Mouse (Mus musculus): Measurements from ENCODE around the gene Hormad2. TPM values are rescaled to one million over a fixed set of nuclear protein-coding genes. Genes with fewer than 3 reads are reported as not detected.

Gene Hormad2
- total RNA-seq, 2 experiments from 2014 or later, result not detected

DNA sequence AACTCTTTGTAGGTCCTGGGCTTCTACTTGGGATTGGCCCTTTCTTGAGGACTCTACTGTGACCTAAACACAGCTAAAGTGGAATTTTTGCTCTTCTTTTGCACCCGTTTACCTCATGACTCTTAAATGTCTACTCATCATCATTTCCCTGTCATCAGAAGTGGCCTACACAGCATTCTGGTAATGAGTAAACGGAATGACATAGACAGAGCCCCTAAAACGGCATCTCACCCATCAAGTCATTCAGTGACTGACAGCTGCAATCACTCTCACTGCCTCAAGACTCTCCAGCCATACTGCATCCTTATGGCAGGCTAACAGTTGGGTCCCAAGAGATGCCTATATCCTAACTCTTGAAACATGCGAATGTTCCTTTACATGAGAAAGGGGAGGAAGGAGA, 74.5 kb downstream of the Hormad2 start:
- intact Hi-C loops (cut with DNase I), result no loop called here
- no peak for DNase-seq (ENCODE audit: low spot score in 2 of 2)

- DNase-seq (ENCODE audit: low spot score in 2 of 2), result no peak
- intact Hi-C loops (cut with DNase I), result no loop called here
Measured at GRCm38 (mm10) chr11:4355430-4355829, 85.5 kb downstream of the Hormad2 start.

DNA sequence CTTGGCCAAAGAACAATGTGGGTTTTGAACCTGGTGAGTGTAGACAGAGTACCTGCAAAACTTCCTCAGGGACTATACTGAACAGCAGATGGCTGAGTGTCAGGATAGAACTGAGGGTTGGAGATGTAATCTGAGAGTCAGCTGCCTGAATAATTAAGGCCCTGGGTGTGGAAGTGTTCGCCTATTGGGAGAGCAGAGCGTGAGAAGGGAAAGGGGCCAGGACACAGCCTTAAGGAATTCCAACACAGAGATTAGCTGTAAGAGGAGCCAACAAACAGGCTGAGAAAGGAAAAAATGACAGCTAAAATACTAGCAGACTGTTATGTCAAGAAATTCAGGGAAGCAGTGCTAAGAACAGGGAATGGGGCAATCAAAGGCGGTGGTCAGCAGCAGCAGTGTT, 88.3 kb downstream of the Hormad2 start:
- intact Hi-C loops (cut with DNase I), result loop anchor here (5.0 kb wide), 1 partner anchor 65 kb away; no protein-coding TSS in a partner anchor
- no peak for DNase-seq (ENCODE audit: low spot score in 2 of 2)

- intact Hi-C loops (cut with DNase I), result no loop called here
- DNase-seq (ENCODE audit: low spot score in 2 of 2), result no peak
Measured at GRCm38 (mm10) chr11:4343926-4344325, 97.0 kb downstream of the Hormad2 start.

DNA sequence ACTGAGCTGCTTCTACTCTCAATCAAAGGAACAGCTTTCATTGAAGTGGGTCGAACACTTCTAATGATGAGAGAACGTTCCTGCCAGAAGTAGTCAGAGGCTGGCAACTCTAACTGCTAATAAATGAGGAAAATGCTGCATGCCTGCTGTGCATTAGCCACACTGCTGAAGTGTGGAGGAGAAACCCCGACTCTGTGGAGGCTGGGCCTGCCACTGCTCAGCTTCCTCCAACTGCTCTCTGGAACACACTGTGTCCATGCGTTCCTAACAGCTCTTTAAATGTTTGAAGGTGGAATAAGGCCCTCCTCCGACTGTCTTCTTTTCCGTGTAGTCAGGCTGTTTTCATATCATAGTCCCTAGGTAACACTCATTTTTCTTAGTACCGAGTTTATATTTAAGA, 98.9 kb downstream of the Hormad2 start:
- intact Hi-C loops (cut with DNase I), result no loop called here
- peak; percentile 18 to 31 for DNase-seq (ENCODE audit: low spot score in 2 of 2)

GRCm38 (mm10) chr11:4340109-4340779, 100.7 kb downstream of the Hormad2 start:
- intact Hi-C loops (cut with DNase I), result no loop called here
- DNase-seq (ENCODE audit: low spot score in 2 of 2), result no peak

GRCm38 (mm10) chr11:4339275-4339674, 101.6 kb downstream of the Hormad2 start:
- intact Hi-C loops (cut with DNase I), result no loop called here
- DNase-seq (ENCODE audit: low spot score in 2 of 2), result no peak

DNA sequence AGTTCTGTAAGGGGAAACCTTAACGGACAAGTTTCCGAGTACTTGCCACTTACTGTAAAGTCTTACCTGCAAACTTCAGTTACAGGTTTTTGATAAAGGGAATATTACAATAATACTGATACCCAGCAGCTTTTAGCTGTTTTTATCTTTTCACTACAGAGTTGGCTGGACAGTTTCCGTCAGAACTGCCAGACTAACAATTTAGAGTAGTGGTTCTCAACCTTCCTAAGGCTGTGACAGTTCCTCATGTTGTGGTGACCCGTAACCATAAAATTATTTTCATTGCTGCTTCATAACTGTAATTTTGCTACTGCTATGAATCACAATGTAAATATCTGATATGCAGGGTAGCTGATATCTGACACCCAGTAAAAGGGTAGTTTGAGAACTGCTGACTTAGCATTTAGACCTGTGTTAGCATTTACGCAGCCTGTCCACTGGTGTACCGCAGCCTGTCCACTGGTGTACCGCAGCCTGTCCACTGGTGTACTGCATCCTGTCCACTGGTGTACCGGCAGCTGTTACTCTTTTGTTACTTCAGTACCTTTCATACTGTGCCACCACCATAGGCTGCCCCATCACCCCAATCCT, 104.1 kb downstream of the Hormad2 start:
- intact Hi-C loops (cut with DNase I), result no loop called here
- no peak for DNase-seq (ENCODE audit: low spot score in 2 of 2)

DNA sequence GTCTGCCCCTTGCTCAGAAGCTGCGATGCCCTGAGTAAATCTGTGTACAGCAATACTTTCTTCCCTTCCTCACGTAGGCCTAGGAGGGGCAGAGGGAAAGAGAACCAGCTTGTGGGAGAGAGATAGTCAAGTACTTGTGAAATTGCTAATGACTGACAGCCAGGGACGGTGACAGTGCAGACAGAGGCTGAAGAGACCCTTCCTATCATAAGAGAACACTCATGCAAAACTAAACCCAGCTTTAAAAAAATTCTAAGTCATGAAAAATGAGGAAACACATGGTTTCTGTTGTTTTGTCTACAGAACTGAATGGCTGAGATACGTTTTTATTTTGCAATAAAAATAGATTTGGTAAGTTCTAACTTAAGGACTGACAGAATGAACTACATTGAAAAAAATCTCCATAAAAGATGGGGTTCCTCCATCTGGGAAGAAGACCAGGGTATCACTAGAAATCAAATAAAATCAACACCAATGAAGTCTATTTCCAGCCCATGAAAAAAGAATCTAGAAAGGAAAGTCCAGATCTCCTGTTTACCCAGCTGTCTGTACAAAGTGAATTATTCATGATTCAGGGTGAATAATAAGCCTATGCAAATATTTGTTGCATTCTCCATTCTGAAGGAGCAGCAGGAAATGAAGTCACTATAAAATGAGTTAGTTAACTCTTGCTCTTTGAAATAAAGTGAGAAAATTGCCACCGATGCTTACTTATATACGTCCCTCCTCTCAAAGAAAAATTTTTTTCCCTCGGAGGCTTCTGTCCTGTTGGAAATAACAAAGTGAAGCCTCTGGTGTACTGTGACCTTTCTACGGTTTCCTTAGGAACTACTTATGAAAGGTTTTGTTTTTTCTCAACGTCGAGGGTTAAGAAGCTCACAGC, 104.9 kb downstream of the Hormad2 start:
- intact Hi-C loops (cut with DNase I), result no loop called here
- DNase-seq (ENCODE audit: low spot score in 2 of 2), result no peak

DNA sequence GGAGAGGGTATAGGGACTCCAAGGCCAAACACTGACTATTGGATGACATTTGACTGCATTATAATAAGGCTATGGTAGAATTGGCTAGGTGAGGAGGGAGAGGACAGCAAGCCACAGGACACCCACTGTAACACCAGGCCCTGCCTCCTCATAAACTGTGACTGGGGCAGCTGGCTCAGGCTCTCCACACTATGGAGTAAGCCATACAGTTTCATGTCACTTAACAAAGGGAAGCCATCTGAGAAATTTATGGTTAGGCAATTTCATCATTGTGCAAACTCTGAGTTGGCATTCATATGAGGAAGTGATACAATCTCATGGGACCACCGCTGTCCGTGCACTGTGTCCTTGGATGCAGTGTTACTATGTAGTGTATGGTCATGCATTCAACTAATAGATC, 107.9 kb downstream of the Hormad2 start:
- no peak for DNase-seq (ENCODE audit: low spot score in 2 of 2)
- intact Hi-C loops (cut with DNase I), result no loop called here

DNA sequence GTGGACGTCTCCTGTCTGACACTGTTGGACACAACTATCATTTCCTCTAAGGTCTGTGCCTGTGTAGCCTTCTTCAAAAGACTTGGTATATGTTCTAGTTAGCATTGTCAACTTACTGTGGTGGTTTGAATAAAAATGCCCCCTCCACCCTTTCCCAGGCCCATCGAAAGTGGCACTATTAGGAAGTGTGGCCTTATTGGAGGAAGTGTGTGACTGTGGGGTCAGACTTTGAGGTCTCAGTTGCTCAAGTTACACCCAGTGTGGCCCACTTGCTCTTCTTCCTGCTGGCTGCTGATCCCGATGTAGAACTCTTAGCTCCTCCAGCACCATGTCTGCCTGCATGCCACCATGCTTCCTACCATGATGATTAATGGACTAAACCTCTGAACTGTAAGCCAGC, 112.7 kb downstream of the Hormad2 start:
- intact Hi-C loops (cut with DNase I), result no loop called here
- no peak for DNase-seq (ENCODE audit: low spot score in 2 of 2)

DNA sequence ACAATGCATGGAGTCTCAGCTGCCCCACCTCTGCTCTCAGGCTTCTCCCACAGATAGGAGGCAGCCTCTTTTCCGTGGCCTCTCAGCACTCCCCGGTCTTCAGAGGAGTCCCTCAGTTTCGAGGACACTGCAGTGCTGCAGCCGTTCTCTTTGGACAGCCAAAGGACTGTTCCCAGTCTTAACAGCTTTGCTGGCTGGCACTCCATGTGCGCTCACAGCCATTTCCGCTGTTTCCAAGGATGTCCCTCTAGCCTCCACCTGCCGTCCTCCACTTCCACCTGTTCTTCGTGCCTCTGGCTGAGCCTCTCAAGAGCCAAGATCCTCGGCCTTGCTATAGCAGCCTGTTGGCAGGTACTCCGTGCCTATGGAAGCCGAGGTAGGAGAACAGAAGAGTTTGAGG, 117.4 kb downstream of the Hormad2 start:
- DNase-seq (ENCODE audit: low spot score in 2 of 2), result no peak
- intact Hi-C loops (cut with DNase I), result no loop called here

GRCm38 (mm10) chr11:4322943-4323342, 118.0 kb downstream of the Hormad2 start:
- DNase-seq (ENCODE audit: low spot score in 2 of 2), result no peak
- intact Hi-C loops (cut with DNase I), result no loop called here

DNA sequence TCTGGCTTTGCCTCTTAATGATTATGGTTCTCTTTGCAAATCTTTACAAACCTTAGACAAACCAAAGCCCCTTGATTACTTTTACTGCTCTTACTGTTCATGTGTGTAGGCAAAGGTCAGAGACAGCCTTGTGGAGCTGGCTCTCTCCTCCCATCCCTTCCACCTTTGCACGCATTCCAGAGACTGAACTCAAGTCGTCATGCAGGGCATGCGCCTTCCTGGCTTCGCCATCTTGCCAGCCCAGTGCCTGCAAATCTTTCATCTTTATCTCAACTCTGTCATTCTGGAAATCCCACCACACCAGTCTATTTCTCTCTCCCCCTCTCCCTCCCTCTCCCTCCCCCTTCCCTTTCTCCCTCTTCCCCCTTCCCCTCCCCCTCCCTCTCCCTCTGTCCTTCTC, 120.0 kb downstream of the Hormad2 start:
- no peak for DNase-seq (ENCODE audit: low spot score in 2 of 2)
- intact Hi-C loops (cut with DNase I), result no loop called here

- intact Hi-C loops (cut with DNase I), result no loop called here
- peak in 1 of 2 experiments; percentile 52 for DNase-seq (ENCODE audit: low spot score in 2 of 2)
Measured at GRCm38 (mm10) chr11:4319212-4319955, 121.5 kb downstream of the Hormad2 start.

GRCm38 (mm10) chr11:4318011-4318410, 122.9 kb downstream of the Hormad2 start:
- intact Hi-C loops (cut with DNase I), result no loop called here
- no peak for DNase-seq (ENCODE audit: low spot score in 2 of 2)

DNA sequence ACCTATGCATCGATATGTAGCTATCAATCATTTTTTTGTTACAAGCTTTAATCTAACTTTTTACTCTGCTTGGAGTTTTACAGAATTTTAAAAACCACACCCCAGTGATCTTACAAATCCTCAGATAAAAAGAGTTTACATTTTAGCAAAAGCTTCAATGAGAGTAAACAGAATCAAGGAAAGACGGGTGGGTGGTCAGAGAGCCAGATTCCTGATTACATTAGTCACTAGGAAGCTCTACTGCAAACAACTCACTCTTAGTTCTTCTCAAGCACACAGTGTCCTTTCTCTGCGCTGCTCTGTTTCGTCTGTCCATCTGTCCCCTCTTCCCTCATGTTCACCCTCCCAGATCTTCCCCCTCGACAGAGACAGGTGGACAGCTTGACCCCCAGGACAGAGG, 123.6 kb downstream of the Hormad2 start:
- intact Hi-C loops (cut with DNase I), result no loop called here
- DNase-seq (ENCODE audit: low spot score in 2 of 2), result no peak

- DNase-seq (ENCODE audit: low spot score in 2 of 2), result no peak
- intact Hi-C loops (cut with DNase I), result no loop called here
Measured at GRCm38 (mm10) chr11:4312180-4312579, 128.7 kb downstream of the Hormad2 start.

DNA sequence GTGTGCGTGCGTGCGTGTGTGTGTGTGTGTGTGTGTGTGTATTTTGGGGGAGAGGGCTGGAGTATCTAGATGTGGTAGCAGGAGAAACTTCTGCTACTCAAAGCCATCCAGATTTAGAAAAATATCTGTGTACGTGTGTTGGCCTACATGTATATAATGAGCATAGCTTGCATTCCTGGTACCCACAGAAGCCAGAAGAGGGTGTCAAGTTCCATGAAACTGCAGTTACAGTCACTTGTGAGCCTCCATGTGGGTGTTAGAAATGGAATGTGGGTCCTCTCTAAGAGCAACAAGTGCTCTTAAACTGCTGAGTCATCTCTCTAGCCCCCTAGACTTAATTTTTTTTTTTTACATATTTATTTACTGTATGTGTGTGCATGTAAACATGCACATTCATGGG, 130.6 kb downstream of the Hormad2 start:
- DNase-seq (ENCODE audit: low spot score in 2 of 2), result no peak
- intact Hi-C loops (cut with DNase I), result no loop called here

GRCm38 (mm10) chr11:4309613-4310012, 131.3 kb downstream of the Hormad2 start:
- intact Hi-C loops (cut with DNase I), result no loop called here
- no peak for DNase-seq (ENCODE audit: low spot score in 2 of 2)

All from left cerebral cortex, postnatal 25 days (tissue).